Mouse (Mus musculus) bone marrow macrophage, adult 2 months (primary cell): Measurements from ENCODE around the gene Adpgk. TPM values are rescaled to one million over a fixed set of nuclear protein-coding genes. Genes with fewer than 3 reads are reported as not detected.
"Not testable (repeated sequence)": the region's sequence is repeated elsewhere in the genome, so short reads cannot be mapped to it uniquely, and the experiment has no call there.

Experiments used
- H3K27ac ChIP-seq: 2 replicates; pipeline ENCODE4 v1.5.1; 2012; ENCODE audit warnings: low read depth, low read length; ENCODE audit not compliant: insufficient read depth
- H3K4me1 ChIP-seq: 2 replicates; pipeline ENCODE4 v1.6.1; 2012; ENCODE audit warnings: low read length; ENCODE audit not compliant: control insufficient read depth, insufficient read depth
- H3K4me3 ChIP-seq: 2 replicates; pipeline ENCODE4 v1.5.1; 2012; ENCODE audit warnings: mild to moderate bottlenecking, low read length, moderate library complexity; ENCODE audit not compliant: insufficient read depth
- CTCF ChIP-seq: IDR thresholded peaks from 2 replicates; pipeline ENCODE4 v1.5.1; 2012; ENCODE audit warnings: low read depth, mild to moderate bottlenecking, low read length, moderate library complexity
- POLR2A ChIP-seq: IDR thresholded peaks from 2 replicates; pipeline ENCODE4 v1.6.1; 2012; ENCODE audit warnings: mild to moderate bottlenecking, low read depth, low read length, borderline replicate concordance
- polyA plus RNA-seq: library from polyadenylated mRNA; stranded (reverse); fragments of >200 nt; gene quantifications from 2 replicates; pipeline ENCODE4 v1.2.4, GENCODE M21; 2012; ENCODE audit not compliant: missing spikeins, insufficient read depth, insufficient read length

Adpgk gene
- polyA plus RNA-seq, 1 experiment = 17.0 TPM

DNA sequence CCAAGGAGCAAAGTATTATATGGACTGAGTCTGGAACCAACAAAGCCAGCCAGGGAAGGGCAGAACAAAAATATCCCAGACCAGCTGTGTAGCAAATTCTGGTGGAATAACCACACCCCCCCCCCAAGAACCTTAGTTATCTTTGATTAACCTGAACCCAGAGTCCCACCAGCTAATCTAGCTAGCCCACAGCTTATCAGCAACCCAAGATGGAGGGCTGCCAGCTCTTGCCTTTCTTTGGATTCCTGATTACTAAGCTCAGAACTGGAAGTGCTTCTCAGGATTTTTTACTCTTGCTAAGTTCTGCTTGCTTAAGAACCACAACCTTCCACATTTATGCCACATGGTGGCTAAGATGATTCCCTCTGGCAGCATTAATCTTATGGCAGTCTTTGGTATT is 33.0 kb downstream of the Adpgk start:
- no peak for TF ChIP-seq POLR2A
- TF ChIP-seq CTCF = no peak
- Histone ChIP-seq H3K27ac (no peak overlapping the region), H3K4me3 (no peak overlapping the region), H3K4me1 (no peaks in the 10 kb centered on the region)

DNA sequence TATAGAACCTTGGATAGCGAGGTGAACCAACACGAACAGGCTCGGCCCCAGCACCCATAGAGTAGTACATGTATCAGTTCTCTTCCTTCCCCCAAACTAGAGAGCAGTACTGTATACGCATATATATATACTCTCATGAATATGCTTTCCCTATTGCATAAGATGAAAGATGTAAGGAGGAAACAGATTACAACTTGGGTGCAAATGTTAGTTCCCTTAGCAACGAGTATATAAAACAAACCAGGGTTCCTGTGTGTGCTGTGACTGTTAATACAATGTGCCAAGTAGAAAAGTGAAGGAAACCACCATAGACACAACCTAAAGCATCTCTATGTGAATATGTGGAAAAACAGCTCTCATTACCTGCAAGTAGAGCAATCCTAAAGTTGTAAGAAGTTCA is 38.7 kb downstream of the Adpgk start:
- no peak overlapping the region for H3K4me3 ChIP-seq
- no peak overlapping the region for H3K27ac ChIP-seq
- TF ChIP-seq POLR2A (no peak), CTCF (no peak)
- peaks cover 3% of the 10 kb centered on the region for H3K4me1 ChIP-seq

DNA sequence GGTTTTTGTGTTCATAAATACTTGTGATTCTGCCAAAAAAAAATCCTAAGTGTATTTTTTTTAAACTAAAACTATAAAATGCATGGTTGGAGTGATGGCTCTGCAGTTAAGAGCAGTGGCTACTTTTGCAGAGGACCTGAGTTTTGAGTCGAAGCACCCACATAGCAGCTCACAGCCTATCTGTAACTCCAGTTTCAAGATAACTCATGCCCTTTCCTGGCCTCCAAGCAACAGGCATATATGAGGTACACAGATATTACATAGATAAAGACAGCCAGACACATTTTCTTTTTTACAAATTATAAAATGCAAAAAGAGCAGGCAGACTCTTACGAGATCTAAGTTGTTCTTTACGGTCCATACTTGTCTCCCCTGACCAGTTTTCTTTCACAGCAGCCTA is 45.2 kb downstream of the Adpgk start:
- H3K27ac ChIP-seq = no peak overlapping the region
- peaks cover 3% of the 10 kb centered on the region; the same call in 1 of the 2 replicates for H3K4me1 ChIP-seq
- TF ChIP-seq CTCF = no peak
- no peak for TF ChIP-seq POLR2A
- no peak overlapping the region for H3K4me3 ChIP-seq

DNA sequence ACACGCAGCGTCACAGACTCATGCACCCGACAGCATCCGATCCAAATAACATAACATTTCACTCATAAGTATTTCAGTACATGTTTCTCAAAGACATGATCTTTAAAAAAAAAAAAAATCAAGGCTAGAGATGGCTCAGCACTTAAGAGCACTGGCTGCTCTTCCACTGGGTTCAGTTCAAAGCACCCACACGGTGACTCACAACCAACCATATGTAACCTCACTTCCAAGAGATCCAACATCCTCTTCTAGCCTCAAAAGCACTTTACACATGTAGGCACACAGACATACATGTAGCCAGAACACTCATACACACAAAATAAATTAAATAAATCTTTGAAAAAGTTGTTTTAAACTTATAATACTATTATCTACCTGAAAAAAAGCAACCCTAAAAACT is 46.5 kb downstream of the Adpgk start:
- Histone ChIP-seq H3K4me3 (no peak overlapping the region), H3K27ac (no peak overlapping the region), H3K4me1 (peaks cover 3% of the 10 kb centered on the region; the same call in 1 of the 2 replicates)
- no peak for TF ChIP-seq CTCF
- no peak for TF ChIP-seq POLR2A

DNA sequence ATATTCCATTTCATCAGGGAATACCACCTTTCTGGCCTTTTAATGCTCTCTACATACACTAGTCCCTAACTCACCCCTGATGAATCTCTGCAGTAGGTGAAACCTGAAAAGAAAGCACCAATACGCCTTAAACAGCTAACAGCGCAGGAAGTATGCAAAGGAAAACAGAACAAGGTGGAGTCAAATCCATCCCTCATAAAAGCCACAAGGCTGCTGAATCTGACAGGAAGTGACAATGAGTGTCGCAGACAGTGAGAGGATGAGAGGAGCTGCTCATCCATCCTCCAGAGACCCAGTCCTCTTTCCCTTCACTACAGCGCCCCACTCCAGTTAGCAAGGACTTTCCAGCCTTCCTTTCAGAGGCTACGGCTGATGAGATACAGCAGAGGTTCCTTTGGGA is 47.1 kb downstream of the Adpgk start:
- TF ChIP-seq POLR2A (no peak), CTCF (no peak)
- Histone ChIP-seq H3K27ac (no peak overlapping the region), H3K4me1 (peaks cover 3% of the 10 kb centered on the region; the same call in 1 of the 2 replicates), H3K4me3 (no peak overlapping the region)

DNA sequence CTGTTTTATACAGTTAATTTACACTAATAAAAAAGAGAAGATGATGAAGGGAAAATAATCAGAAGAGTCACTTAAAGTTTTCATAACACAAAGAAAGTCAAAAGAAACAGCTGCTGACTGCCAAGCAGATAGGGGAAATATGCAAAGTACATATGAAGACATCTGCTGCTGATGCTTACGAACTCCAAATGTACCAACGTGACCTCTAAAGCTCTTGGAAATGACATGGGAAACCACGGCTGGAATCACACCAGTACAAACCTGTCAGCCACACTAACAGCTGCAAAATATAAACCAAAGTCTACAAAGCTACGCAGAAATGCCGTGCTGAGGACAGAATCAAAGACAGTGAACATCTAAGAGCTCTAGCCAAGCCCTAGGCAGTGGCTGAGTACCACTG is 47.7 kb downstream of the Adpgk start:
- Histone ChIP-seq H3K4me3 (no peak overlapping the region), H3K4me1 (peaks cover 3% of the 10 kb centered on the region; the same call in 1 of the 2 replicates), H3K27ac (no peak overlapping the region)
- TF ChIP-seq CTCF (no peak), POLR2A (no peak)

DNA sequence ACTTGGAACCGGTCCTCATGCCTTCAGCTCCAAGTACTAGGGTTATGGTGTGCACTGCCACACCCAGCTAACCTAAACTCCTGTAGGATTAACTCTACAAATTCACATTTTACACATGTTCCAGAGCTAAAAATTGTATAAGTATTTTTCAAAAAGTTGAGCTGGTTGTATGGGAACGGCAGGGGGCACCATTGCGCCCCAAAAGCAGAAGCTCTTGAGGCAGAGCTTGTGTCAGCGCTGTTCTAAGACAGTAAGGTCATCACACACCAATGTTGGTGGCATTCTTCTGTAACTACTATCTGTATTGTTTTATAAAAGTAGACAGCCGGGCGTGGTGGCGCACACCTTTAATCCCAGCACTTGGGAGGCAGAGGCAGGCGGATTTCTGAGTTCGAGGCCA is 48.6 kb downstream of the Adpgk start:
- TF ChIP-seq CTCF = peak; percentile 75
- no peak for TF ChIP-seq POLR2A
- no peak overlapping the region for H3K27ac ChIP-seq

DNA sequence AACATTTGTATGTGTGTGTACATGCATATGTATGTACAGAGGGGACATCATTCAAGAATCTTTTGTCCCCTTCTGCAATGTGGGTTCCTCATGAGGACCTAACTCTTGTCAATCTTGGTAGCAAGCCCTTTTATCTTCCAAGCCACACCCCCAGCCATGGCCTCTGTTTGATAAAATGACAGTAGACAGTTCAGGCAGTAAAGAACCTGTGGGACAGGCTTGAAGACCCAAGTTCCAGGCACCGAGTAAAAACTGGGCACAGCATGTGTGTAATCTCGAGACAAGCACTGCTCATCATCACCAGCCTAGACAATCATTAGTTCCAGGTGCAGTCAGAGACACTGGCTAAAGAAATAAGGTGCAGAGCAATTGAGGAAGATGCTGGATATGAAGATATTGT is 54.8 kb downstream of the Adpgk start:
- Histone ChIP-seq H3K4me1 (peaks cover 2% of the 10 kb centered on the region; the same call in 1 of the 2 replicates), H3K27ac (no peak overlapping the region), H3K4me3 (no peak overlapping the region)
- no peak for TF ChIP-seq POLR2A
- TF ChIP-seq CTCF = no peak

More for the DNA sequence above, 48.6 kb downstream of the Adpgk start:
- peaks cover 3% of the 10 kb centered on the region; the same call in 1 of the 2 replicates for H3K4me1 ChIP-seq
- H3K4me3 ChIP-seq = no peak overlapping the region

DNA sequence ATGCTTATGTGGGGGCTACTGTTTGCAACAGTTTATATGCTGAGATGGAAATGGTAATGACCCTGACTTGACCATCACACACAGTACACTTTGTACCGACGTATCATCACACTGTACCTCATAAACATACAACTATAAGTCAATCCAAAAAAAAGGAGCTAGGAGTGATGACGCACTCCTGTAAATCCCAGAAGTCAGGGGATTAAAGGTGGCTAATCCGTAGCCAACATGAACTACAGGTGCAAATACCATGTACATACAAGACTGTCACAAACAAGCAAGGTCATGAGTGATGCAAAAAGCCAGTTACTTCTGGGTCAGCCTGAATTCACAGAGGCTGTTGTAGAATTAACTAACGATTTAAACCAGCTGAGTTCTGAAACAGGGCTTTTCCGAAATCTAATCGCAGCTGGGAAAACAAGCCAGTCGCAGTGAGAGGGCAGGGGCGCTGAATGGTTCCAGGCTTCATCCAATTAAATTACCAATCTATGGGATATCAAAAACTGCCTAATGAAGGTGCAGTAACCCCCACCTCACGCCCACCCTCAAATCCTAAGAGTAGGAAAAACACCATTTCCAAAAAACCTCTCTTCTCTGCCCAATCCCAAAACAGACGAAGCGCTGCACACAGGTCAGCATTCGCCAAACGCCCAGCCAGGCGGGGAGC is 61.4 kb downstream of the Adpgk start:
- TF ChIP-seq CTCF = no peak
- no peak for TF ChIP-seq POLR2A
- peak overlapping the region; percentile 70 for H3K4me3 ChIP-seq
- H3K4me1 ChIP-seq = peaks cover 5% of the 10 kb centered on the region
- peak overlapping the region; percentile 34 for H3K27ac ChIP-seq

DNA sequence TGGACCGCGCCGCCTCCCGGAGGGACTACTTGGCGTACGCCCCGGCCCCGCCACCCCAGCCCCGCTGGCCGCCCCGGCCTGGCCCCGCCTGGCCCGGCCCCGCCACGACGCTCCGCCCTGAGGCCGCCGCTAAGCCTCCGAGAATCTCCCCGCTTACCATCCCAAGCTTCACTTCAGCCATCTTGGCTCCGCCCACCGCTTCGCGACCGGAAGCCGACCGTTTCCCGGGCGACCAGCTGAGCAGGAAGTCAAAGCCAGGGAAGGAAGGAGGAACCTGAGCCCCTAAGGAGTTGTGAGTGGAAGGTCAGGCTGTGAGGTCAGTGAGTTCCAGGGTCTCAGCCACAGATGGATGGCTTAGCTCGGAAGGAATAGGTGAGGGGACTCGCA is 61.9 kb downstream of the Adpgk start, which contains the start of gene Bbs4:
Gene Bbs4, minus strand, starts transcription at position 256 of the 387 bp plus-strand sequence.
- Histone ChIP-seq H3K27ac (peak within 1 kb of the TSS; percentile 42), H3K4me3 (peak within 1 kb of the TSS; percentile 70), H3K4me1 (peaks cover 3% of the 10 kb centered on the region)
- TF ChIP-seq POLR2A = no peak
- TF ChIP-seq CTCF = no peak

DNA sequence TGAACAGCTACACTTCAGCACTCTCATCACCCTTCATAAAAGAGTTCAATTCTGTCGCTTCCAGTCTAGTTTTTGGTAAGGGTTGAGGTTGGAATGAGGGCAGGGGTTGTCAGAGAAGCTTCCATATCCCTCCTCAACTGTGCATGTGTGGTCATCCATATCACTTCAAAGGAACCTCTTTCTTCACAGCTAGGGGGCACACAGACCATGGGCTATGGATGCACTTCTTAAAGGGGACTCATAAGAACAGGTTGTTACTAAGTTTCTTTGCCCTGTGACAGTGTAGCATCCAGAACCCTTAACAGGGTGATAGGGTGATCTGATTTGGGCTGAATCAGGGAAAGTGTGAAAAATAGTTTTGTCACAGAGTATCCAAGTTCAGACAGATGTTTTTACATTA is 66.7 kb downstream of the Adpgk start:
- H3K4me3 ChIP-seq, H3K4me1 ChIP-seq, H3K27ac ChIP-seq: not testable (repeated sequence)

DNA sequence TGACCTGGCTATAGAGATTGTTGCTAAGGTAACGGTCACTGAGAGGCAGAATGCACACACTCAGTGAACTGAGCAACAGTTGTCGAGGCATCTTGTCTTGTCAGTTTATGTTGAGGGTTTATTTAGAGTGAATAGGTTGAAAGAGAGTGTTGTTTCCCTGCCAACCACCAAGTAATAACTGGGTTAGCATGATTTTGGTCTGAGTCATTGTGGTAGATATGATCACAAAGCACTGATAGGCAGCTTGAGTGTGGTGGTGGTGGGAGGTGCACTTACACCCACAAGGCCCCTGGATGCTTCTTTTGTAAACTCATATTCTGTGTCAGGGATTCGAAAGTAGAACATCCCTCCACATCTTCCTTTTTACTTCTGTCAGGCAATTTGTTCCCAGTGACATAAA is 69.1 kb downstream of the Adpgk start:
- not testable (repeated sequence) for H3K27ac ChIP-seq, H3K4me1 ChIP-seq, H3K4me3 ChIP-seq
